ENCODE assay signal across 8 mouse cellular contexts in the genomic region with DNA sequence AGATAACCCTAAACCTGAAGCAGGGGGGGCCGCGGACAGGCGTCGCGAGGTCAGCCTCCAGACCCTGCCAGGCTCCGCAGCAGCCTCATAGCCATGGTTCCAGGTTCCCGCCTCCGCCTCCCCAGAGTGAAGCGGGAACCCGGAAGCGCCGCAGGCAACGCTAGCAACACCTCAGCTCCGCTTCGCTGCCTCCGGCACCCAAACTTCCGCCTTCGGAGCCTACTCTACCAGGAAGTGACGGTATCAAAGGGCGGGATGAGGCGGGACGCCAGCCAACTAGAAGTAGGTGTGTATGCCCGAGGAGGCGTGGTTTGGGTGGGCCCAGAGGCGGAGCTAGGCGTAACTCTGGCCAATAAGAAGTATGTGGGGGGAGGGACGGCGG. TPM values are rescaled to one million over a fixed set of nuclear protein-coding genes. Genes with fewer than 3 reads are reported as not detected.
DNase-seq lines count a peak whose midpoint lies in the region; ATAC-seq and TF ChIP-seq lines count a peak whose summit lies in the region.

TSS of gene Slc38a10 (minus strand) at position 234 of the 382 bp plus-strand sequence.

- peak; percentile 100 for DNase-seq in A20 (ENCODE audit: low read depth, low spot score)
- peak; percentile 99 to 100 for DNase-seq in heart, adult 9 months (ENCODE audit: low spot score in 2 of 2)
- peak; percentile 99 for DNase-seq in monocyte, adult 2 months (ENCODE audit: low read depth in 1 of 2, low spot score in 2 of 2)
- peak; percentile 100 for DNase-seq in spleen, postnatal 36 days (ENCODE audit: low spot score in 2 of 2)

- TF ChIP-seq CTCF in bone marrow macrophage, adult 2 months (IDR thresholded peaks at IDR 0.05; ENCODE audit: low read depth, low read length), result no peak
- no peak for TF ChIP-seq CTCF in embryonic fibroblast, embryonic 13.5 days (IDR thresholded peaks at IDR 0.05; ENCODE audit: borderline replicate concordance, insufficient read depth, low read length)

- peak within 1 kb of the TSS; percentile 80 for H3K27ac ChIP-seq in bone marrow macrophage, adult 2 months (ENCODE audit: insufficient read depth, low read depth, low read length)
- peak within 1 kb of the TSS; percentile 27 for H3K27ac ChIP-seq in embryonic fibroblast, embryonic 13.5 days (ENCODE audit: insufficient read depth, low read length)
- peak within 1 kb of the TSS; percentile 38; the same call in 1 of the 2 replicates for H3K27ac ChIP-seq in kidney, embryonic 14.5 days (ENCODE audit: low read depth, low read length)
- peak within 1 kb of the TSS; percentile 44 for H3K27ac ChIP-seq in limb, embryonic 15.5 days

- peak within 1 kb of the TSS; percentile 86 for H3K4me3 ChIP-seq in bone marrow macrophage, adult 2 months (ENCODE audit: insufficient read depth, low read length)
- H3K4me3 ChIP-seq in embryonic fibroblast, embryonic 13.5 days (ENCODE audit: insufficient read depth, low read length), result peak within 1 kb of the TSS; percentile 85
- H3K4me3 ChIP-seq in kidney, embryonic 14.5 days (ENCODE audit: low read length), result peak within 1 kb of the TSS; percentile 84
- H3K4me3 ChIP-seq in limb, embryonic 15.5 days, result peak within 1 kb of the TSS; percentile 88

- H3K36me3 ChIP-seq in kidney, embryonic 14.5 days (ENCODE audit: control insufficient read depth, insufficient read depth, low read length), result no peaks in the 10 kb centered on the region; the same call in 1 of the 2 replicates
- H3K36me3 ChIP-seq in limb, embryonic 15.5 days, result peaks cover 5% of the 10 kb centered on the region; the same call in 1 of the 2 replicates

- peak within 1 kb of the TSS; percentile 55 for H3K4me2 ChIP-seq in kidney, embryonic 14.5 days (replicated peaks; ENCODE audit: low read depth, low read length)
- peak within 1 kb of the TSS; percentile 78 for H3K4me2 ChIP-seq in limb, embryonic 15.5 days

- WGBS in kidney, embryonic 14.5 days, result under 1% methylated on average over 28 of the region's 28 CpGs
- WGBS in limb, embryonic 15.5 days, result under 1% methylated on average over 28 of the region's 28 CpGs

- H3K9ac ChIP-seq in kidney, embryonic 14.5 days (ENCODE audit: low read depth, low read length), result peak within 1 kb of the TSS; percentile 77
- peak within 1 kb of the TSS; percentile 69 for H3K9ac ChIP-seq in limb, embryonic 15.5 days

- peak; percentile 95 for ATAC-seq in kidney, embryonic 14.5 days (ENCODE audit: low FRiP score, low TSS enrichment)
- peak; percentile 96 for ATAC-seq in limb, embryonic 15.5 days (ENCODE audit: insufficient number of reproducible peaks, low FRiP score, low TSS enrichment, low read depth)

- H3K9me3 ChIP-seq in kidney, embryonic 14.5 days (ENCODE audit: control insufficient read depth, low read length), result no peaks in the 10 kb centered on the region
- H3K9me3 ChIP-seq in limb, embryonic 15.5 days, result no peaks in the 10 kb centered on the region

- peaks cover 18% of the 10 kb centered on the region for H3K4me1 ChIP-seq in bone marrow macrophage, adult 2 months (ENCODE audit: control insufficient read depth, insufficient read depth, low read length)
- no peaks in the 10 kb centered on the region for H3K4me1 ChIP-seq in embryonic fibroblast, embryonic 13.5 days (ENCODE audit: control insufficient read depth, insufficient read depth, low read length)
- peaks cover 17% of the 10 kb centered on the region for H3K4me1 ChIP-seq in kidney, embryonic 14.5 days (ENCODE audit: control insufficient read depth, insufficient read depth, low read length)
- peaks cover 15% of the 10 kb centered on the region for H3K4me1 ChIP-seq in limb, embryonic 15.5 days

- no peaks in the 10 kb centered on the region for H3K27me3 ChIP-seq in kidney, embryonic 14.5 days (ENCODE audit: control insufficient read depth, insufficient read depth, low read length)
- H3K27me3 ChIP-seq in limb, embryonic 15.5 days, result no peaks in the 10 kb centered on the region

- no peak for TF ChIP-seq POLR2A in bone marrow macrophage, adult 2 months (IDR thresholded peaks at IDR 0.05; ENCODE audit: borderline replicate concordance, low read depth, low read length)
- peak; percentile 69 for TF ChIP-seq POLR2A in embryonic fibroblast, embryonic 13.5 days (IDR thresholded peaks at IDR 0.05; ENCODE audit: low read depth, low read length)

RNA-seq across cellular contexts. Expression of gene Slc38a10, which starts in this region (rescaled TPM):
- 50.1 and 60.0 TPM in 2 replicates for polyA plus RNA-seq in bone marrow macrophage, adult 2 months (2012; ENCODE audit: insufficient read depth, insufficient read length, missing spikeins)
- polyA plus RNA-seq in embryonic fibroblast, embryonic 13.5 days (2011; ENCODE audit: insufficient read length, low read depth, missing spikeins), result 107 and 113 TPM in 2 replicates
- 81.2 and 89.0 TPM in 2 replicates for polyA plus RNA-seq in kidney, embryonic 14.5 days (2014; fragmentation: Nextera tagmentation; extraction: Ambion mirVana)
- polyA plus RNA-seq in limb, embryonic 15.5 days (2015; fragmentation: Nextera tagmentation; extraction: Ambion mirVana), result 96.1 and 101 TPM in 2 replicates

Comparison
In these comparisons a context has a peak if more than half of its experiments do, and no peak if none do; other contexts are left out.
1. Peak in every context shown above with its lines: DNase-seq, ATAC-seq, H3K4me3 ChIP-seq and H3K27ac ChIP-seq.
2. H3K27ac ChIP-seq: peak in every context shown above with its lines; median percentile 80 in bone marrow macrophage, adult 2 months; 44 in limb, embryonic 15.5 days; 38 in kidney, embryonic 14.5 days; 27 in embryonic fibroblast, embryonic 13.5 days.